Mouse (Mus musculus) myocyte (in vitro differentiated cells): ENCODE measurements at regions not wholly inside any gene's neighbourhood (a gene's known extent, or its start where the extent isn't known, plus 50 kb on each side); places are given as distances from the start of the nearest gene placed in this dataset.
"Not testable (repeated sequence)": the region's sequence is repeated elsewhere in the genome, so short reads cannot be mapped to it uniquely, and the experiment has no call there.

Experiments used
- CEBPB ChIP-seq: IDR thresholded peaks from 2 replicates; pipeline ENCODE4 v1.6.1; 2011; ENCODE audit warnings: mild to moderate bottlenecking, moderate library complexity; ENCODE audit not compliant: poor library complexity, insufficient read depth, severe bottlenecking
- MAX ChIP-seq: IDR thresholded peaks from one replicate; pipeline ENCODE4 v1.6.1; 2011; ENCODE audit warnings: low read depth, mild to moderate bottlenecking, control low read depth
- MYOD1 ChIP-seq, 3 experiments: IDR thresholded peaks; one replicate each; pipeline ENCODE4 v1.6.1; 2011; ENCODE audit warnings: control low read depth in 2 of 3, low read depth in 2 of 3, mild to moderate bottlenecking in 2 of 3, moderate library complexity in 1 of 3; ENCODE audit not compliant: insufficient read length in 2 of 3, control insufficient read depth in 1 of 3
- MYOG ChIP-seq, 3 experiments: IDR thresholded peaks; one replicate each; pipeline ENCODE4 v1.6.1; 2011; ENCODE audit warnings: control low read depth in 2 of 3, low read depth in 2 of 3, mild to moderate bottlenecking in 2 of 3; ENCODE audit not compliant: insufficient read length in 2 of 3, control insufficient read depth in 1 of 3, insufficient read depth in 1 of 3
- POLR2A ChIP-seq: IDR thresholded peaks from one replicate; pipeline ENCODE4 v1.6.1; 2011; ENCODE audit warnings: low read depth, mild to moderate bottlenecking, control low read depth, moderate library complexity; ENCODE audit not compliant: insufficient read length
- POLR2AphosphoS2 ChIP-seq: IDR thresholded peaks from one replicate; pipeline ENCODE4 v1.6.1; 2011; ENCODE audit warnings: low read depth, control low read depth; ENCODE audit not compliant: insufficient read length
- TCF12 ChIP-seq: IDR thresholded peaks from one replicate; pipeline ENCODE4 v1.6.1; 2011; ENCODE audit warnings: mild to moderate bottlenecking, control low read depth; ENCODE audit not compliant: poor library complexity, insufficient read depth, severe bottlenecking
- TCF3 ChIP-seq: IDR thresholded peaks from one replicate; pipeline ENCODE4 v1.6.1; 2011; ENCODE audit warnings: low read depth, control low read depth; ENCODE audit not compliant: insufficient read length

- not testable (repeated sequence) for TF ChIP-seq POLR2A; CEBPB; POLR2AphosphoS2; MAX; TCF3; MYOD1 (IDR thresholded peaks at IDR 0.05; ENCODE audit: control insufficient read depth in 1 of 3, insufficient read length in 2 of 3, low read depth in 2 of 3); TCF12; MYOG (IDR thresholded peaks at IDR 0.05; ENCODE audit: control insufficient read depth in 1 of 3, insufficient read depth in 1 of 3, insufficient read length in 2 of 3, low read depth in 2 of 3)
Observed at GRCm38 (mm10) chr10:51397016-51397415, 83.4 kb upstream of the Gm49339 start.
